Mouse (Mus musculus) liver, adult 2 months (tissue): Measurements from ENCODE around the gene 4933414I15Rik.

Source experiments
- CTCF ChIP-seq: fragments of 200-500 bp; IDR thresholded peaks from 2 replicates; pipeline ENCODE4 v1.5.1; 2011; ENCODE audit warnings: low read depth, low read length, control low read depth
- POLR2A ChIP-seq: fragments of 200-500 bp; IDR thresholded peaks from 2 replicates; pipeline ENCODE4 v1.6.1; 2011; ENCODE audit warnings: low read length, control low read depth; ENCODE audit not compliant: insufficient read depth; ENCODE audit errors: extremely low read depth

GRCm38 (mm10) chr11:50938435-50938834 lies 5.1 kb downstream of the 4933414I15Rik start:
- no peak for TF ChIP-seq CTCF
- no peak for TF ChIP-seq POLR2A
